Mouse (Mus musculus) stomach, embryonic 14.5 days (tissue): ENCODE data around the gene Trim30d. TPM values are rescaled to one million over a fixed set of nuclear protein-coding genes. Genes with fewer than 3 reads are reported as not detected.

Experiments used
- polyA plus RNA-seq: library from polyadenylated mRNA; unstranded; fragments of >200 nt; fragmentation: Nextera tagmentation; extraction: Ambion mirVana; gene quantifications from 2 replicates; pipeline ENCODE4 v1.2.1, GENCODE M21; 2014

The Trim30d gene
- polyA plus RNA-seq, 1 experiment from 2014 or later, result 0.62 TPM

Other genes starting within 250 kb of the Trim30d start
- gene Trim5, start 219.8 kb downstream of the Trim30d start, polyA plus RNA-seq, result 0.31 and 0.36 TPM in 2 replicates
- 6.2 and 7.1 TPM in 2 replicates for gene Trim12a, start 192.4 kb downstream of the Trim30d start, polyA plus RNA-seq
- gene Trim34b, start 178.4 kb downstream of the Trim30d start, polyA plus RNA-seq, result not detected in 2 replicates
- gene Trim12c, start 154.5 kb downstream of the Trim30d start, polyA plus RNA-seq, result 2.6 and 3.1 TPM in 2 replicates
- gene Trim30b, start 138.0 kb downstream of the Trim30d start, polyA plus RNA-seq, result 0.11 and 0.22 TPM in 2 replicates
- gene Trim30c, start 107.0 kb downstream of the Trim30d start, polyA plus RNA-seq, result 0.20 TPM in 1 of 2 replicates, not detected in the other
- gene Trim30a, start 42.7 kb downstream of the Trim30d start, polyA plus RNA-seq, result 1.4 and 1.9 TPM in 2 replicates
- not detected in 2 replicates for gene Olfr651, start 42.3 kb upstream of the Trim30d start, polyA plus RNA-seq
- gene Olfr652, start 53.1 kb upstream of the Trim30d start, polyA plus RNA-seq, result not detected in 2 replicates
- gene Olfr653, start 69.5 kb upstream of the Trim30d start, polyA plus RNA-seq, result not detected in 2 replicates
- not detected in 2 replicates for gene Olfr654, start 79.2 kb upstream of the Trim30d start, polyA plus RNA-seq
- gene Olfr655, start 93.9 kb upstream of the Trim30d start, polyA plus RNA-seq, result not detected in 2 replicates
- gene Olfr656, start 106.1 kb upstream of the Trim30d start, polyA plus RNA-seq, result not detected in 2 replicates
- gene Olfr657, start 116.9 kb upstream of the Trim30d start, polyA plus RNA-seq, result not detected in 2 replicates
- not detected in 2 replicates for gene Olfr658, start 139.5 kb upstream of the Trim30d start, polyA plus RNA-seq
- not detected in 2 replicates for gene Olfr659, start 158.9 kb upstream of the Trim30d start, polyA plus RNA-seq
- gene Olfr661, start 178.7 kb upstream of the Trim30d start, polyA plus RNA-seq, result not detected in 2 replicates